Mouse (Mus musculus): ENCODE measurements at regions not wholly inside any gene's neighbourhood (a gene's known extent, or its start where the extent isn't known, plus 50 kb on each side); places are given as distances from the start of the nearest gene placed in this dataset.

- intact Hi-C loops (cut with DNase I): no loop called here
- DNase-seq: no peak
Measured at GRCm38 (mm10) chr6:61119590-61119989, 60.5 kb upstream of the Ccser1 start.

GRCm38 (mm10) chr6:61125431-61125830 lies 54.7 kb upstream of the Ccser1 start:
- intact Hi-C loops (cut with DNase I): no loop called here
- no peak for DNase-seq

- no peak for DNase-seq
- intact Hi-C loops (cut with DNase I): no loop called here
Measured at GRCm38 (mm10) chr6:61127238-61127637, 52.9 kb upstream of the Ccser1 start.

- DNase-seq: no peak
- intact Hi-C loops (cut with DNase I): no loop called here
Measured at GRCm38 (mm10) chr6:61128211-61128610, 51.9 kb upstream of the Ccser1 start.

Measured in left cerebral cortex, postnatal 4 days (tissue).